Comparison of ENCODE assay signal across 8 mouse cellular contexts in genomic region chr11:106036548-106037417, GRCm38 (mm10). TPM values are rescaled to one million over a fixed set of nuclear protein-coding genes. Genes with fewer than 3 reads are reported as not detected.
DNase-seq lines count a peak whose midpoint lies in the region; ATAC-seq and TF ChIP-seq lines count a peak whose summit lies in the region.

Gene Dcaf7, plus strand, starts transcription at chr11:106036872.

- peaks cover 14% of the 10 kb centered on the region for H3K4me1 ChIP-seq in bone marrow macrophage, adult 2 months (ENCODE audit: control insufficient read depth, insufficient read depth, low read length)
- no peaks in the 10 kb centered on the region for H3K4me1 ChIP-seq in embryonic fibroblast, embryonic 13.5 days (ENCODE audit: control insufficient read depth, insufficient read depth, low read length)
- peaks cover 12% of the 10 kb centered on the region; the same call in 1 of the 2 replicates for H3K4me1 ChIP-seq in kidney, embryonic 14.5 days (ENCODE audit: control insufficient read depth, insufficient read depth, low read length)
- peaks cover 23% of the 10 kb centered on the region for H3K4me1 ChIP-seq in limb, embryonic 15.5 days

- no peak for TF ChIP-seq POLR2A in bone marrow macrophage, adult 2 months (IDR thresholded peaks at IDR 0.05; ENCODE audit: borderline replicate concordance, low read depth, low read length)
- TF ChIP-seq POLR2A in embryonic fibroblast, embryonic 13.5 days (IDR thresholded peaks at IDR 0.05; ENCODE audit: low read depth, low read length): peak; percentile 69

- WGBS in kidney, embryonic 14.5 days: under 1% methylated on average over 66 of the region's 66 CpGs
- WGBS in limb, embryonic 15.5 days: under 1% methylated on average over 63 of the region's 66 CpGs

- H3K9ac ChIP-seq in kidney, embryonic 14.5 days (ENCODE audit: low read depth, low read length): peak within 1 kb of the TSS; percentile 91
- H3K9ac ChIP-seq in limb, embryonic 15.5 days: peak within 1 kb of the TSS; percentile 95

- no peaks in the 10 kb centered on the region for H3K36me3 ChIP-seq in kidney, embryonic 14.5 days (ENCODE audit: control insufficient read depth, insufficient read depth, low read length)
- no peaks in the 10 kb centered on the region for H3K36me3 ChIP-seq in limb, embryonic 15.5 days

- DNase-seq in A20 (ENCODE audit: low read depth, low spot score): peak; percentile 98
- DNase-seq in heart, adult 9 months (ENCODE audit: low spot score in 2 of 2): peak; percentile 98
- peak; percentile 90 to 95 for DNase-seq in monocyte, adult 2 months (ENCODE audit: low read depth in 1 of 2, low spot score in 2 of 2)
- DNase-seq in spleen, postnatal 36 days (ENCODE audit: low spot score in 2 of 2): peak; percentile 96 to 98

- ATAC-seq in kidney, embryonic 14.5 days (ENCODE audit: low FRiP score, low TSS enrichment): peak; percentile 98
- ATAC-seq in limb, embryonic 15.5 days (ENCODE audit: insufficient number of reproducible peaks, low FRiP score, low TSS enrichment, low read depth): peak; percentile 99

- H3K27ac ChIP-seq in bone marrow macrophage, adult 2 months (ENCODE audit: insufficient read depth, low read depth, low read length): peak within 1 kb of the TSS; percentile 44
- H3K27ac ChIP-seq in embryonic fibroblast, embryonic 13.5 days (ENCODE audit: insufficient read depth, low read length): peak within 1 kb of the TSS; percentile 9; the same call in 1 of the 2 replicates
- H3K27ac ChIP-seq in kidney, embryonic 14.5 days (ENCODE audit: low read depth, low read length): peak within 1 kb of the TSS; percentile 91
- peak within 1 kb of the TSS; percentile 92 for H3K27ac ChIP-seq in limb, embryonic 15.5 days

- H3K4me3 ChIP-seq in bone marrow macrophage, adult 2 months (ENCODE audit: insufficient read depth, low read length): peak within 1 kb of the TSS; percentile 89
- H3K4me3 ChIP-seq in embryonic fibroblast, embryonic 13.5 days (ENCODE audit: insufficient read depth, low read length): peak within 1 kb of the TSS; percentile 93
- H3K4me3 ChIP-seq in kidney, embryonic 14.5 days (ENCODE audit: low read length): peak within 1 kb of the TSS; percentile 76
- peak within 1 kb of the TSS; percentile 99 for H3K4me3 ChIP-seq in limb, embryonic 15.5 days

- no peak for TF ChIP-seq CTCF in bone marrow macrophage, adult 2 months (IDR thresholded peaks at IDR 0.05; ENCODE audit: low read depth, low read length)
- no peak for TF ChIP-seq CTCF in embryonic fibroblast, embryonic 13.5 days (IDR thresholded peaks at IDR 0.05; ENCODE audit: borderline replicate concordance, insufficient read depth, low read length)

- H3K4me2 ChIP-seq in kidney, embryonic 14.5 days (replicated peaks; ENCODE audit: low read depth, low read length): peak within 1 kb of the TSS; percentile 78
- peak within 1 kb of the TSS; percentile 79 for H3K4me2 ChIP-seq in limb, embryonic 15.5 days

- H3K27me3 ChIP-seq in kidney, embryonic 14.5 days (ENCODE audit: control insufficient read depth, insufficient read depth, low read length): no peaks in the 10 kb centered on the region
- H3K27me3 ChIP-seq in limb, embryonic 15.5 days: no peaks in the 10 kb centered on the region

- no peaks in the 10 kb centered on the region for H3K9me3 ChIP-seq in kidney, embryonic 14.5 days (ENCODE audit: control insufficient read depth, low read length)
- H3K9me3 ChIP-seq in limb, embryonic 15.5 days: no peaks in the 10 kb centered on the region

RNA-seq across cellular contexts. Expression of gene Dcaf7, which starts in this region (rescaled TPM):
- 48.8 and 55.3 TPM in 2 replicates for polyA plus RNA-seq in bone marrow macrophage, adult 2 months (2012; ENCODE audit: insufficient read depth, insufficient read length, missing spikeins)
- polyA plus RNA-seq in embryonic fibroblast, embryonic 13.5 days (2011; ENCODE audit: insufficient read length, low read depth, missing spikeins): 55.8 and 60.0 TPM in 2 replicates
- 43.7 and 68.8 TPM in 2 replicates for polyA plus RNA-seq in kidney, embryonic 14.5 days (2014; fragmentation: Nextera tagmentation; extraction: Ambion mirVana)
- polyA plus RNA-seq in limb, embryonic 15.5 days (2015; fragmentation: Nextera tagmentation; extraction: Ambion mirVana): 57.7 and 61.5 TPM in 2 replicates

Comparison
In these comparisons a context has a peak if more than half of its experiments do, and no peak if none do; other contexts are left out.
1. Peak in every context shown above with its lines: DNase-seq, ATAC-seq, H3K4me3 ChIP-seq and H3K27ac ChIP-seq.
2. H3K27ac ChIP-seq: peak in every context shown above with its lines; median percentile 92 in limb, embryonic 15.5 days; 91 in kidney, embryonic 14.5 days; 44 in bone marrow macrophage, adult 2 months; 9 in embryonic fibroblast, embryonic 13.5 days.